Mouse (Mus musculus) kidney, embryonic 16.5 days (tissue): ENCODE measurements around the gene Mllt10. TPM values are rescaled to one million over a fixed set of nuclear protein-coding genes. Genes with fewer than 3 reads are reported as not detected.
A peak's percentile ranks its signal among the peaks of the same experiment; 100 is the strongest.

Source experiments
- ATAC-seq: fragments of 200-750 bp; cut with Nextera tagmentation; 2 replicates; pipeline ENCODE4 v1.8.0; 2017; ENCODE audit warnings: moderate TSS enrichment; ENCODE audit not compliant: low FRiP score, low TSS enrichment
- H3K27ac ChIP-seq: fragments of 300-500 bp; sonication (generic); 2 replicates; pipeline ENCODE4 v1.5.1; 2014; ENCODE audit warnings: low read length
- H3K27me3 ChIP-seq: fragments of 300-500 bp; sonication (generic); 2 replicates; pipeline ENCODE4 v1.6.1; 2014; ENCODE audit warnings: low read length, control low read depth, mixed read lengths; ENCODE audit not compliant: insufficient read depth
- H3K36me3 ChIP-seq: fragments of 300-500 bp; sonication (generic); 2 replicates; pipeline ENCODE4 v1.6.1; 2014; ENCODE audit warnings: low read length, control low read depth, mixed read lengths; ENCODE audit not compliant: insufficient read depth
- H3K4me1 ChIP-seq: fragments of 300-500 bp; sonication (generic); 2 replicates; pipeline ENCODE4 v1.6.1; 2014; ENCODE audit warnings: low read length, control low read depth, mixed read lengths; ENCODE audit not compliant: insufficient read depth
- H3K4me2 ChIP-seq: fragments of 300-500 bp; sonication (generic); replicated peaks from 2 replicates; pipeline ENCODE4 v1.6.1; 2014; ENCODE audit warnings: low read depth, low read length
- H3K4me3 ChIP-seq: fragments of 300-500 bp; sonication (generic); 2 replicates; pipeline ENCODE4 v1.5.1; 2014; ENCODE audit warnings: mild to moderate bottlenecking, low read length
- H3K9ac ChIP-seq: fragments of 300-500 bp; sonication (generic); replicated peaks from 2 replicates; pipeline ENCODE4 v1.6.1; 2014; ENCODE audit warnings: low read length
- H3K9me3 ChIP-seq: fragments of 300-500 bp; sonication (generic); 2 replicates; pipeline ENCODE4 v1.6.1; 2016; ENCODE audit warnings: low read length, control low read depth
- WGBS: fragments of 180-500 bp; shearing (Covaris S2); extraction: QIAGEN DNeasy Blood & Tissue Kit; methylation state at CpG from one replicate; pipeline ENCODE4 v1.1.7; 2014; 5-methylcytosine and 5-hydroxymethylcytosine counted together
- polyA plus RNA-seq: library from polyadenylated mRNA; unstranded; fragments of >200 nt; fragmentation: Nextera tagmentation; extraction: Ambion mirVana; gene quantifications from 2 replicates; pipeline ENCODE4 v1.2.1, GENCODE M21; 2015

The Mllt10 gene
- polyA plus RNA-seq, 1 experiment from 2014 or later = 63.4 TPM

GRCm38 (mm10) chr2:18033166-18034108 is 21.6 kb upstream of the Mllt10 start:
- Histone ChIP-seq H3K27ac (peak overlapping the region; percentile 5; the same call in 1 of the 2 replicates), H3K4me3 (no peak overlapping the region), H3K4me1 (peaks cover 54% of the 10 kb centered on the region), H3K27me3 (no peaks in the 10 kb centered on the region), H3K9ac (peak overlapping the region; percentile 36; the same call in 1 of the 2 replicates), H3K4me2 (no peak overlapping the region), H3K9me3 (no peaks in the 10 kb centered on the region), H3K36me3 (no peaks in the 10 kb centered on the region)
- no peak for ATAC-seq
- 61% methylated on average over 10 of the region's 10 CpGs for WGBS

- no peak for ATAC-seq
- no peaks in the 10 kb centered on the region for H3K27me3 ChIP-seq
- H3K9me3 ChIP-seq = no peaks in the 10 kb centered on the region
- H3K4me2 ChIP-seq = no peak overlapping the region
- H3K36me3 ChIP-seq = no peaks in the 10 kb centered on the region
- no peak overlapping the region for H3K9ac ChIP-seq
- peak overlapping the region; percentile 57; the same call in 1 of the 2 replicates for H3K27ac ChIP-seq
- H3K4me1 ChIP-seq = peaks cover 62% of the 10 kb centered on the region
- H3K4me3 ChIP-seq = no peak overlapping the region
- WGBS = 40% methylated on average over 10 of the region's 10 CpGs
Measured at GRCm38 (mm10) chr2:18034371-18035250, 20.4 kb upstream of the Mllt10 start.

GRCm38 (mm10) chr2:18037491-18037890 is 17.5 kb upstream of the Mllt10 start, which contains the start of gene A930004D18Rik:
A930004D18Rik (minus strand) TSS chr2:18037737.
- Histone ChIP-seq H3K9me3 (no peaks in the 10 kb centered on the region), H3K27me3 (no peaks in the 10 kb centered on the region), H3K27ac (no peak within 1 kb of the TSS; the same call in 1 of the 2 replicates), H3K4me3 (no peak within 1 kb of the TSS), H3K4me2 (no peak within 1 kb of the TSS), H3K9ac (no peak within 1 kb of the TSS), H3K4me1 (peaks cover 66% of the 10 kb centered on the region), H3K36me3 (no peaks in the 10 kb centered on the region)
- no peak for ATAC-seq
- 74% methylated on average over 2 of the region's 2 CpGs for WGBS

- Histone ChIP-seq H3K36me3 (no peaks in the 10 kb centered on the region), H3K27ac (no peak overlapping the region; the same call in 1 of the 2 replicates), H3K9ac (no peak overlapping the region), H3K9me3 (no peaks in the 10 kb centered on the region), H3K4me2 (no peak overlapping the region), H3K4me1 (peaks cover 66% of the 10 kb centered on the region), H3K27me3 (no peaks in the 10 kb centered on the region), H3K4me3 (no peak overlapping the region)
- 43% methylated on average over 3 of the region's 3 CpGs for WGBS
- no peak for ATAC-seq
Measured at GRCm38 (mm10) chr2:18038141-18038752, 16.8 kb upstream of the Mllt10 start.

- no peak overlapping the region for H3K4me2 ChIP-seq
- ATAC-seq = no peak
- no peaks in the 10 kb centered on the region for H3K9me3 ChIP-seq
- peak overlapping the region; percentile 17 for H3K27ac ChIP-seq
- H3K27me3 ChIP-seq = no peaks in the 10 kb centered on the region
- peak overlapping the region; percentile 76 for H3K9ac ChIP-seq
- no peak overlapping the region for H3K4me3 ChIP-seq
- no peaks in the 10 kb centered on the region for H3K36me3 ChIP-seq
- H3K4me1 ChIP-seq = peaks cover 64% of the 10 kb centered on the region
- WGBS = 56% methylated on average over 10 of the region's 10 CpGs
Measured at GRCm38 (mm10) chr2:18038895-18039371, 16.1 kb upstream of the Mllt10 start.

GRCm38 (mm10) chr2:18039566-18040290 is 15.3 kb upstream of the Mllt10 start:
- ATAC-seq = peak; percentile 64
- Histone ChIP-seq H3K4me3 (peak overlapping the region; percentile 24), H3K27me3 (no peaks in the 10 kb centered on the region), H3K4me1 (peaks cover 60% of the 10 kb centered on the region), H3K4me2 (peak overlapping the region; percentile 53), H3K9me3 (no peaks in the 10 kb centered on the region), H3K9ac (peak overlapping the region; percentile 76), H3K36me3 (no peaks in the 10 kb centered on the region), H3K27ac (peak overlapping the region; percentile 89)
- 10% methylated on average over 46 of the region's 46 CpGs for WGBS

GRCm38 (mm10) chr2:18040347-18041160 is 14.5 kb upstream of the Mllt10 start:
- Histone ChIP-seq H3K4me2 (peak overlapping the region; percentile 53), H3K9me3 (no peaks in the 10 kb centered on the region), H3K27ac (peak overlapping the region; percentile 89), H3K4me1 (peaks cover 63% of the 10 kb centered on the region), H3K36me3 (no peaks in the 10 kb centered on the region), H3K4me3 (peak overlapping the region; percentile 16), H3K9ac (peak overlapping the region; percentile 76), H3K27me3 (no peaks in the 10 kb centered on the region)
- peak; percentile 82 for ATAC-seq
- WGBS = 36% methylated on average over 27 of the region's 27 CpGs

GRCm38 (mm10) chr2:18041199-18041885 is 13.7 kb upstream of the Mllt10 start:
- H3K27me3 ChIP-seq = no peaks in the 10 kb centered on the region
- WGBS = 20% methylated on average over 14 of the region's 14 CpGs
- ATAC-seq = peak; percentile 66
- H3K4me2 ChIP-seq = peak overlapping the region; percentile 53
- H3K27ac ChIP-seq = peak overlapping the region; percentile 89
- peak overlapping the region; percentile 76 for H3K9ac ChIP-seq
- H3K36me3 ChIP-seq = no peaks in the 10 kb centered on the region
- peaks cover 71% of the 10 kb centered on the region for H3K4me1 ChIP-seq
- no peaks in the 10 kb centered on the region for H3K9me3 ChIP-seq
- peak overlapping the region; percentile 13 for H3K4me3 ChIP-seq
